Mouse (Mus musculus) myocyte (in vitro differentiated cells): ENCODE results near the gene C1qtnf6.

Experiments
- CEBPB ChIP-seq: IDR thresholded peaks from 2 replicates; pipeline ENCODE4 v1.6.1; 2011; ENCODE audit warnings: mild to moderate bottlenecking, moderate library complexity; ENCODE audit not compliant: poor library complexity, insufficient read depth, severe bottlenecking
- E2F4 ChIP-seq: IDR thresholded peaks from one replicate; pipeline ENCODE4 v1.6.1; 2011; ENCODE audit warnings: mild to moderate bottlenecking, control low read depth, moderate library complexity; ENCODE audit not compliant: insufficient read depth
- MAX ChIP-seq: IDR thresholded peaks from one replicate; pipeline ENCODE4 v1.6.1; 2011; ENCODE audit warnings: low read depth, mild to moderate bottlenecking, control low read depth
- MYOG ChIP-seq, 3 experiments: IDR thresholded peaks; one replicate each; pipeline ENCODE4 v1.6.1; 2011; ENCODE audit warnings: control low read depth in 2 of 3, low read depth in 2 of 3, mild to moderate bottlenecking in 2 of 3; ENCODE audit not compliant: insufficient read length in 2 of 3, control insufficient read depth in 1 of 3, insufficient read depth in 1 of 3
- POLR2A ChIP-seq: IDR thresholded peaks from one replicate; pipeline ENCODE4 v1.6.1; 2011; ENCODE audit warnings: low read depth, mild to moderate bottlenecking, control low read depth, moderate library complexity; ENCODE audit not compliant: insufficient read length
- POLR2AphosphoS2 ChIP-seq: IDR thresholded peaks from one replicate; pipeline ENCODE4 v1.6.1; 2011; ENCODE audit warnings: low read depth, control low read depth; ENCODE audit not compliant: insufficient read length
- TCF12 ChIP-seq: IDR thresholded peaks from one replicate; pipeline ENCODE4 v1.6.1; 2011; ENCODE audit warnings: mild to moderate bottlenecking, control low read depth; ENCODE audit not compliant: poor library complexity, insufficient read depth, severe bottlenecking
- TCF3 ChIP-seq: IDR thresholded peaks from one replicate; pipeline ENCODE4 v1.6.1; 2011; ENCODE audit warnings: low read depth, control low read depth; ENCODE audit not compliant: insufficient read length
- USF1 ChIP-seq: IDR thresholded peaks from one replicate; pipeline ENCODE4 v1.6.1; 2011; ENCODE audit warnings: low read depth, mild to moderate bottlenecking, control low read depth, moderate library complexity

DNA sequence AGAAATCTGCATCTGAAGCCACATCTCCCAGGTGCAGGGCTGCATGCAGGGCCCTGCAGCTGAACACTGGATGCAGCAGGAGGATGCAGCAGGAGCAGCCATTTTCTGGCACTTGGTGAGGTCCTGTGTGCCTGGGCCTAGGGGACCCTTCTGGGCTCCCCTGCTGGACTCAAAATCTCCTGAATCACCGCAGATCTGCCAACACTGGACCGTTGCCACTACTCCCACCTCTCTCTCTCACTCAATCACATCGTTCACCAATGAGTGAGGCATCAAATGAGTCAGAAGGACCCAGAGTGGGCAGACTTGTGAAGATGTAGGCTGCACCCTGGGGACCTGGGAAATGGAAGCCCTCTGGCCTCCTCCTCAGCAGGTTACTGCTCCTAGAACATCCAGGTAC lies 9.8 kb upstream of the C1qtnf6 start:
- TF ChIP-seq POLR2A (no peak), E2F4 (no peak), MYOG (IDR thresholded peaks at IDR 0.05; ENCODE audit: control insufficient read depth in 1 of 3, insufficient read depth in 1 of 3, insufficient read length in 2 of 3, low read depth in 2 of 3) (no peak), TCF12 (no peak), POLR2AphosphoS2 (no peak), CEBPB (no peak), USF1 (no peak), MAX (no peak), TCF3 (no peak)
